Comparison of ENCODE assay signal across 8 mouse cellular contexts in genomic region chr15:11320481-11320880, GRCm38 (mm10).
A peak's percentile ranks its signal among the peaks of the same experiment; 100 is the strongest.
DNase-seq lines count a peak whose midpoint lies in the region; ATAC-seq and TF ChIP-seq lines count a peak whose summit lies in the region.
"Had no signal": no experiment of that assay in that cellular context is flagged by ENCODE, and none has a peak within 500 bp of the region (broad histone marks: within the 10 kb centered on the region; RNA-seq: fewer than 3 reads in every experiment).

No protein-coding gene starts in this region.

- intact Hi-C loops in gastrocnemius, adult 2 months (cut with DNase I) = loop anchor here (2.0 kb wide), 2 partner anchors 282 to 400 kb away; no protein-coding TSS in a partner anchor

- no peak for TF ChIP-seq POLR2A in ES-Bruce4 (IDR thresholded peaks at IDR 0.05; ENCODE audit: insufficient read depth, low read length)

- H3K4me1 ChIP-seq in ES-Bruce4 (ENCODE audit: control insufficient read depth, insufficient read depth, low read length) = no peaks in the 10 kb centered on the region
- H3K4me1 ChIP-seq in kidney, embryonic 16.5 days (ENCODE audit: insufficient read depth, low read length) = peaks cover 3% of the 10 kb centered on the region; the same call in 1 of the 2 replicates

- ATAC-seq in kidney, embryonic 16.5 days (ENCODE audit: low FRiP score, low TSS enrichment) = 0 out of 2 replicates have a peak, but pooled peaks have one; percentile 35

- 28% methylated on average over 8 of the region's 8 CpGs for WGBS in kidney, embryonic 16.5 days

- DNase-seq in cerebellum, postnatal 10 days = peak; percentile 80 to 81
- peak; percentile 61 for DNase-seq in gastrocnemius, adult 2 months
- peak; percentile 65 for DNase-seq in lung, postnatal 10 days
- DNase-seq in right cerebral cortex, postnatal 4 days = peak; percentile 46

- H3K9me3 ChIP-seq in ES-Bruce4 (replicated peaks; ENCODE audit: control insufficient read depth, insufficient read depth, low read length, poor library complexity, severe bottlenecking) = no peaks in the 10 kb centered on the region
- H3K9me3 ChIP-seq in kidney, embryonic 16.5 days (ENCODE audit: low read length) = no peaks in the 10 kb centered on the region
- H3K9me3 ChIP-seq: heart, embryonic 13.5 days had no signal

- TF ChIP-seq EP300 in ES-Bruce4 (IDR thresholded peaks at IDR 0.05; ENCODE audit: insufficient read depth, low read depth, low read length) = no peak

- no peak overlapping the region for H3K4me2 ChIP-seq in kidney, embryonic 16.5 days (replicated peaks; ENCODE audit: low read depth, low read length)
- H3K4me2 ChIP-seq: heart, embryonic 13.5 days had no signal

- no peaks in the 10 kb centered on the region for H3K79me2 ChIP-seq in C2C12 (ENCODE audit: control insufficient read depth, insufficient read depth)

- H3K36me3 ChIP-seq in C2C12 (ENCODE audit: control insufficient read depth, insufficient read depth) = no peaks in the 10 kb centered on the region
- no peaks in the 10 kb centered on the region for H3K36me3 ChIP-seq in ES-Bruce4 (ENCODE audit: control insufficient read depth, insufficient read depth, low read length, poor library complexity, severe bottlenecking)
- no peaks in the 10 kb centered on the region for H3K36me3 ChIP-seq in kidney, embryonic 16.5 days (ENCODE audit: insufficient read depth, low read length)
- H3K36me3 ChIP-seq: heart, embryonic 13.5 days had no signal

- no peaks in the 10 kb centered on the region for H3K79me3 ChIP-seq in C2C12 (ENCODE audit: low read depth)

- no peak overlapping the region for H3K9ac ChIP-seq in ES-Bruce4 (ENCODE audit: low read depth, poor library complexity, severe bottlenecking)
- no peak overlapping the region for H3K9ac ChIP-seq in kidney, embryonic 16.5 days (replicated peaks; ENCODE audit: low read length)
- H3K9ac ChIP-seq: heart, embryonic 13.5 days had no signal

- H3K27me3 ChIP-seq in C2C12 (ENCODE audit: control insufficient read depth, insufficient read depth, insufficient read length) (no peaks in the 10 kb centered on the region), ES-Bruce4 (ENCODE audit: control insufficient read depth, insufficient read depth, low read length, poor library complexity, severe bottlenecking) (no peaks in the 10 kb centered on the region)
- H3K27me3 ChIP-seq in kidney, embryonic 16.5 days (ENCODE audit: insufficient read depth, low read length) = no peaks in the 10 kb centered on the region
- H3K27me3 ChIP-seq: heart, embryonic 13.5 days had no signal

- H3K4me3 ChIP-seq in C2C12 (ENCODE audit: insufficient read depth, poor library complexity, severe bottlenecking) (no peak overlapping the region), ES-Bruce4 (ENCODE audit: low read depth, low read length) (no peak overlapping the region)
- H3K4me3 ChIP-seq in gastrocnemius, adult 2 months = no peak overlapping the region
- no peak overlapping the region for H3K4me3 ChIP-seq in kidney, embryonic 16.5 days (ENCODE audit: low read length)
- H3K4me3 ChIP-seq: heart, embryonic 13.5 days had no signal

- no peak overlapping the region for H3K27ac ChIP-seq in ES-Bruce4 (ENCODE audit: insufficient read depth, low read length)
- no peak overlapping the region for H3K27ac ChIP-seq in gastrocnemius, adult 2 months
- no peak overlapping the region for H3K27ac ChIP-seq in kidney, embryonic 16.5 days (ENCODE audit: low read length)
- H3K27ac ChIP-seq: heart, embryonic 13.5 days had no signal

- TF ChIP-seq CTCF in C2C12 (IDR thresholded peaks at IDR 0.05; ENCODE audit: control insufficient read depth, insufficient read depth, insufficient read length) = peak; percentile 80
- TF ChIP-seq CTCF in ES-Bruce4 (IDR thresholded peaks at IDR 0.05; ENCODE audit: low read depth, low read length) = peak; percentile 88
- peak; percentile 84 for TF ChIP-seq CTCF in gastrocnemius, adult 2 months (IDR thresholded peaks at IDR 0.05)

- H3ac ChIP-seq in C2C12 (ENCODE audit: control insufficient read depth, insufficient read length, low read depth) = no peak overlapping the region

TF ChIP-seq in C2C12, 6 proteins besides CTCF, POLR2A, EP300 and RAD21:
- no peak for TF ChIP-seq MYOD1 (IDR thresholded peaks at IDR 0.05; ENCODE audit: control insufficient read depth, insufficient read length, low read depth)
- no peak for TF ChIP-seq USF1 (IDR thresholded peaks at IDR 0.05; ENCODE audit: low read depth)
- no peak for TF ChIP-seq MYOG (IDR thresholded peaks at IDR 0.05; ENCODE audit: control insufficient read depth, extremely low read depth, insufficient read length)
- TF ChIP-seq MAX (IDR thresholded peaks at IDR 0.05) = no peak
- no peak for TF ChIP-seq FOSL1 (IDR thresholded peaks at IDR 0.05; ENCODE audit: insufficient read depth, low read length, poor library complexity, severe bottlenecking)
- no peak for TF ChIP-seq CEBPB (IDR thresholded peaks at IDR 0.05; ENCODE audit: low read depth)
